9 mouse cellular contexts compared by ENCODE assay signal in the genomic region with DNA sequence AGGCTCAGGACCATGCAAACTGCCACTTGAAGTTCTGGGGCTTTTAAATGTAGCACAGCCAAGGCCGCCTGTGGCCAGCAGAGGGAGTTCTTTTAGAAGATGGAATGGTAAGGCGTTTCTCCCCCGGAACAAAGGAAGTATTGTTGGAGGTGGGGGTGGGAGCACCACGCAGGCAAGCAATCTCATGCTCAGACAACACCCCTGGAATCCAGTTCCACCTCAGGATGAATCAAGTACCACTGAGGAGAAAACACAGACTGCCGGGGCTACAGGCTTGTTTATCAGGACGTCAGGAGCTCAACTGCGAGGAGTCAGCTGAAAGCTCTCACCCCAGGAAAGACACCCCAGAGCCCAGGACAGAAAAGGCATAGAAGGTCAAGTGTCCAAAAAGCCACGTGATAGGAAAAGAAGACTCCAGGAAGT. TPM values are rescaled to one million over a fixed set of nuclear protein-coding genes. Genes with fewer than 3 reads are reported as not detected.
A peak's percentile ranks its signal among the peaks of the same experiment; 100 is the strongest.
DNase-seq lines count a peak whose midpoint lies in the region; ATAC-seq and TF ChIP-seq lines count a peak whose summit lies in the region.
"Had no signal": no experiment of that assay in that cellular context is flagged by ENCODE, and none has a peak within 500 bp of the region (broad histone marks: within the 10 kb centered on the region; RNA-seq: fewer than 3 reads in every experiment).

No protein-coding gene starts in this region.

- peak; percentile 21; the same call in 1 of the 2 replicates for TF ChIP-seq EP300 in lung, postnatal 0 days (IDR thresholded peaks at IDR 0.05)

- TF ChIP-seq CTCF in lung, postnatal 0 days (IDR thresholded peaks at IDR 0.05) = peak; percentile 82

- DNase-seq in MN1 (ENCODE audit: low spot score) = peak; percentile 64
- peak; percentile 69 to 73 for DNase-seq in cerebellum, adult 18-20 months
- peak; percentile 74 to 79 for DNase-seq in heart, postnatal 36 days
- peak; percentile 37 to 72 for DNase-seq in layer of hippocampus, adult 8-10 months (ENCODE audit: low spot score in 2 of 2)
- peak; percentile 89 for DNase-seq in lung, postnatal 0 days (ENCODE audit: low spot score)
- DNase-seq in right cerebral cortex, adult 2 months (ENCODE audit: low spot score in 2 of 2) = peak; percentile 76 to 77

- no peaks in the 10 kb centered on the region for H3K27me3 ChIP-seq in forebrain, embryonic 16.5 days (replicated peaks; ENCODE audit: control insufficient read depth, insufficient read depth, low read length)
- no peaks in the 10 kb centered on the region for H3K27me3 ChIP-seq in lung, postnatal 0 days (replicated peaks; ENCODE audit: insufficient read depth, low read length)

- ATAC-seq in forebrain, embryonic 16.5 days = no peak
- ATAC-seq in lung, postnatal 0 days = no peak
- ATAC-seq in inflammation-experienced regulatory T-cells, adult 6 months = no peak

- no peaks in the 10 kb centered on the region for H3K36me3 ChIP-seq in forebrain, embryonic 16.5 days (ENCODE audit: control insufficient read depth, insufficient read depth)
- H3K36me3 ChIP-seq in lung, postnatal 0 days (ENCODE audit: insufficient read depth, low read length) = no peaks in the 10 kb centered on the region

- peaks cover 26% of the 10 kb centered on the region for H3K4me1 ChIP-seq in forebrain, embryonic 16.5 days (replicated peaks; ENCODE audit: control insufficient read depth, insufficient read depth, low read length)
- peaks cover 8% of the 10 kb centered on the region; the same call in 1 of the 2 replicates for H3K4me1 ChIP-seq in lung, postnatal 0 days (ENCODE audit: insufficient read depth, low read depth, low read length)

- no peak overlapping the region for H3K4me2 ChIP-seq in forebrain, embryonic 16.5 days (ENCODE audit: low read length)
- H3K4me2 ChIP-seq in lung, postnatal 0 days (replicated peaks; ENCODE audit: low read depth, low read length) = no peak overlapping the region

- H3K9me3 ChIP-seq in forebrain, embryonic 16.5 days (ENCODE audit: control insufficient read depth, low read length) = no peaks in the 10 kb centered on the region
- no peaks in the 10 kb centered on the region for H3K9me3 ChIP-seq in lung, postnatal 0 days (ENCODE audit: low read length)

- peak overlapping the region; percentile 25; the same call in 1 of the 2 replicates for H3K27ac ChIP-seq in forebrain, embryonic 16.5 days (ENCODE audit: low read length)
- H3K27ac ChIP-seq in lung, postnatal 0 days (ENCODE audit: low read length) = peak overlapping the region; percentile 93; the same call in 1 of the 2 replicates

- H3K9ac ChIP-seq in forebrain, embryonic 16.5 days (replicated peaks; ENCODE audit: low read depth, low read length) = no peak overlapping the region
- no peak overlapping the region for H3K9ac ChIP-seq in lung, postnatal 0 days (replicated peaks; ENCODE audit: low read depth)

- intact Hi-C loops in heart, postnatal 36 days (cut with DNase I) = loop anchor here (1.0 to 5.0 kb wide), 4 partner anchors 43 to 89 kb away; no protein-coding TSS in a partner anchor

- WGBS in forebrain, embryonic 16.5 days = 24% methylated on average over 8 of the region's 8 CpGs
- 17% methylated on average over 8 of the region's 8 CpGs for WGBS in lung, postnatal 0 days

- H3K4me3 ChIP-seq in forebrain, embryonic 16.5 days (replicated peaks; ENCODE audit: low read length) = no peak overlapping the region
- H3K4me3 ChIP-seq in lung, postnatal 0 days (ENCODE audit: low read depth, low read length) = no peak overlapping the region
- H3K4me3 ChIP-seq: myocyte had no signal

RNA-seq across cellular contexts. Expression of a gene that starts 40.0 kb away (rescaled TPM):
- polyA plus RNA-seq in forebrain, embryonic 16.5 days (2015; fragmentation: Nextera tagmentation; extraction: Ambion mirVana) = 49.2 and 50.9 TPM in 2 replicates
- 10 to 100 TPM; 78.1 to 88.5 TPM for total RNA-seq in heart, postnatal 36 days (2021)
- total RNA-seq in layer of hippocampus, adult 8-10 months (2022) = 100 to 1,000 TPM in 1 of 4 experiments, 10 to 100 TPM in 3; 90.9 to 100 (median 97.0) TPM
- 13.9 and 14.9 TPM in 2 replicates for polyA plus RNA-seq in lung, postnatal 0 days (2015; fragmentation: Nextera tagmentation; extraction: Ambion mirVana)
- 10 to 100 TPM; 79.8 to 94.2 (median 91.2) TPM for polyA plus RNA-seq in inflammation-experienced regulatory T-cells, adult 6 months (2017; shearing (Covaris generic))

RNA-seq across cellular contexts. Expression of a gene that starts 50.6 kb away (rescaled TPM):
- polyA plus RNA-seq in forebrain, embryonic 16.5 days (2015; fragmentation: Nextera tagmentation; extraction: Ambion mirVana) = not detected in 2 replicates
- total RNA-seq in heart, postnatal 36 days (2021) = not detected
- total RNA-seq in layer of hippocampus, adult 8-10 months (2022) = not detected
- 0.11 and 0.12 TPM in 2 replicates for polyA plus RNA-seq in lung, postnatal 0 days (2015; fragmentation: Nextera tagmentation; extraction: Ambion mirVana)
- under 1 TPM in 2 of 3 experiments, not detected in 1; 0.42 to 0.91 TPM for polyA plus RNA-seq in inflammation-experienced regulatory T-cells, adult 6 months (2017; shearing (Covaris generic))
- polyA plus RNA-seq: myocyte had no signal
